7 mouse cellular contexts compared by ENCODE assay signal in the genomic region with DNA sequence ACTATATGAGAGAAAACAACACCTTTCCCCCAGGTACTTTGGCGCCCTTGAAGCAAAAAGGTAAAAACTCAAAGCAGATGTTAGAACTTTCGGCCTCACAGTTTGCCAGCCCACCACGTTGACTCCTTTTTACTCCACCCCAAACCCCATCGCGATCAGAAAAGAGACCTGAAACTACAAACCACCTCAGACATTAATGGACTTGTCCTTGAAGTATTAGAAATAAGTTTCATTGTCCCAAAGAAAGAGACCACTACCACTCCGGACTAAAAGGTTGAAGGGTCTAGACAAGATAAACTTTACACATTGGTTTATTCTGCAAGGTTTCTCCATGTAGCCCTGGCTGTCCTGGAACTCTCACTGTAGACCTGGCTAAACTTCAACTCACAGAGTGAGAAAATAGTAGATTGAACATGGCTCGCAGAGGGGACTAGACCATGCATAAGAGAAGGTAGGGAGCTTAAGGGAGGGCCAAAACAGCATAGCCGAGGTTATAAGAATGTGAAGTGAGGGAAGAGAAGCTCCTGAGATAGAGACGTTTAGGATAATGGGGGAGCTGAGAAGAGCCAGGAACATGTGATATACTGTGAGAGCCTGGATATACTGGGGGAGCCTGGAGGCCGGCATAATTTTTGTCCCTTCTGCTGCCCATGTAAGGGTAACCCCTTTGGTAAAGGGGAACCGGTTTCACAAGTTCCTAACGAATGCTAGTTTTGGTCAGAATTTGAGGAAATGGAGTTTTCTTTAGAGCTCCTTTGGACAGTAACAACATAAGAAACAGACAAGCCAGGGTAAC. TPM values are rescaled to one million over a fixed set of nuclear protein-coding genes. Genes with fewer than 3 reads are reported as not detected.
DNase-seq lines count a peak whose midpoint lies in the region; ATAC-seq lines count a peak whose summit lies in the region.

No protein-coding gene starts in this region.

- H3K4me2 ChIP-seq in heart, embryonic 16.5 days (ENCODE audit: low read depth, low read length) = peak overlapping the region; percentile 61
- peak overlapping the region; percentile 72 for H3K4me2 ChIP-seq in liver, embryonic 16.5 days (ENCODE audit: low read depth, low read length)

- peak overlapping the region; percentile 52; the same call in 1 of the 2 replicates for H3K27ac ChIP-seq in heart, embryonic 16.5 days (ENCODE audit: low read length)
- H3K27ac ChIP-seq in liver, embryonic 16.5 days (ENCODE audit: low read length) = peak overlapping the region; percentile 53

- no peak overlapping the region for H3K9ac ChIP-seq in heart, embryonic 16.5 days (ENCODE audit: low read length)
- H3K9ac ChIP-seq in liver, embryonic 16.5 days (ENCODE audit: low read depth, low read length) = peak overlapping the region; percentile 56; the same call in 1 of the 2 replicates

- H3K27me3 ChIP-seq in heart, embryonic 16.5 days (ENCODE audit: control insufficient read depth, insufficient read depth, low read length) = no peaks in the 10 kb centered on the region
- no peaks in the 10 kb centered on the region for H3K27me3 ChIP-seq in liver, embryonic 16.5 days (ENCODE audit: control insufficient read depth, insufficient read depth, low read depth, low read length)

- peak overlapping the region; percentile 66 for H3K4me3 ChIP-seq in heart, embryonic 16.5 days (ENCODE audit: low read length)
- peak overlapping the region; percentile 75 for H3K4me3 ChIP-seq in liver, embryonic 16.5 days (ENCODE audit: low read depth, low read length)

- DNase-seq in 416B (ENCODE audit: low read depth) = peak; percentile 19
- peak; percentile 85 for DNase-seq in A20 (ENCODE audit: low read depth, low spot score)
- no peak for DNase-seq in Muller cell, postnatal 12 days (ENCODE audit: inconsistent ontology term)
- DNase-seq in natural killer cell, adult 2 months (ENCODE audit: low spot score in 2 of 2) = no peak
- DNase-seq in thymus, postnatal 36 days = no peak

- H3K36me3 ChIP-seq in heart, embryonic 16.5 days (ENCODE audit: control insufficient read depth, insufficient read depth) = no peaks in the 10 kb centered on the region; the same call in 1 of the 2 replicates
- H3K36me3 ChIP-seq in liver, embryonic 16.5 days (ENCODE audit: control insufficient read depth, insufficient read depth) = peaks cover 5% of the 10 kb centered on the region; the same call in 1 of the 2 replicates

- peaks cover 13% of the 10 kb centered on the region for H3K4me1 ChIP-seq in heart, embryonic 16.5 days (ENCODE audit: control insufficient read depth, insufficient read depth, low read length)
- H3K4me1 ChIP-seq in liver, embryonic 16.5 days (ENCODE audit: control insufficient read depth, low read depth, low read length) = peaks cover 36% of the 10 kb centered on the region

- WGBS in heart, embryonic 16.5 days = 56% methylated on average over 12 of the region's 12 CpGs
- 51% methylated on average over 12 of the region's 12 CpGs for WGBS in liver, embryonic 16.5 days (ENCODE audit: insufficient replicate concordance)

- no peak for ATAC-seq in heart, embryonic 16.5 days (replicated peaks; ENCODE audit: extremely low read depth, insufficient read depth, low FRiP score)
- no peak for ATAC-seq in liver, embryonic 16.5 days (ENCODE audit: low read depth)

- no peaks in the 10 kb centered on the region for H3K9me3 ChIP-seq in heart, embryonic 16.5 days (replicated peaks; ENCODE audit: control insufficient read depth, low read length)
- H3K9me3 ChIP-seq in liver, embryonic 16.5 days (replicated peaks; ENCODE audit: control insufficient read depth, low read length) = no peaks in the 10 kb centered on the region

RNA-seq across cellular contexts. Expression of gene Fdps, which starts 0.9 kb away (rescaled TPM):
- 103 and 116 TPM in 2 replicates for polyA plus RNA-seq in heart, embryonic 16.5 days (2015; fragmentation: Nextera tagmentation; extraction: Ambion mirVana)
- polyA plus RNA-seq in liver, embryonic 16.5 days (2015; fragmentation: Nextera tagmentation; extraction: Ambion mirVana) = 375 and 379 TPM in 2 replicates

RNA-seq across cellular contexts. Expression of gene Gm43738, which starts 1.8 kb away (rescaled TPM):
- polyA plus RNA-seq in heart, embryonic 16.5 days (2015; fragmentation: Nextera tagmentation; extraction: Ambion mirVana) = not detected in 2 replicates
- 0.11 TPM in 1 of 2 replicates, not detected in the other for polyA plus RNA-seq in liver, embryonic 16.5 days (2015; fragmentation: Nextera tagmentation; extraction: Ambion mirVana)

RNA-seq across cellular contexts. Expression of gene Rusc1, which starts 9.6 kb away (rescaled TPM):
- 8.1 and 10.2 TPM in 2 replicates for polyA plus RNA-seq in heart, embryonic 16.5 days (2015; fragmentation: Nextera tagmentation; extraction: Ambion mirVana)
- 2.6 and 3.3 TPM in 2 replicates for polyA plus RNA-seq in liver, embryonic 16.5 days (2015; fragmentation: Nextera tagmentation; extraction: Ambion mirVana)

RNA-seq across cellular contexts. Expression of gene Pklr, which starts 33.2 kb away (rescaled TPM):
- 0.20 and 0.64 TPM in 2 replicates for polyA plus RNA-seq in heart, embryonic 16.5 days (2015; fragmentation: Nextera tagmentation; extraction: Ambion mirVana)
- polyA plus RNA-seq in liver, embryonic 16.5 days (2015; fragmentation: Nextera tagmentation; extraction: Ambion mirVana) = 102 and 104 TPM in 2 replicates

RNA-seq across cellular contexts. Expression of gene Hcn3, which starts 57.3 kb away (rescaled TPM):
- polyA plus RNA-seq in heart, embryonic 16.5 days (2015; fragmentation: Nextera tagmentation; extraction: Ambion mirVana) = 0.70 and 0.76 TPM in 2 replicates
- 0.29 and 0.32 TPM in 2 replicates for polyA plus RNA-seq in liver, embryonic 16.5 days (2015; fragmentation: Nextera tagmentation; extraction: Ambion mirVana)

Comparison
In these comparisons a context has a peak if more than half of its experiments do, and no peak if none do; other contexts are left out.
1. DNase-seq: peak in 416B (single experiment) and A20 (single experiment); none in Muller cell, postnatal 12 days (single experiment), natural killer cell, adult 2 months (0 of 2) and thymus, postnatal 36 days (0 of 2).